Mouse (Mus musculus) adrenal gland, adult (tissue): Measurements from ENCODE around the gene Borcs5.

Experiments
- DNase-seq, 2 experiments: peaks; one replicate each; pipeline ENCODE4 v3.0.0; 2022 to 2023; ENCODE audit warnings: low spot score in 1 of 2; ENCODE audit not compliant: inconsistent age in 2 of 2

Gene Borcs5

GRCm38 (mm10) chr6:134639210-134639609 lies at the start of gene Borcs5:
TSS of gene Borcs5 (plus strand) at chr6:134639510.
- no peak for DNase-seq

DNA sequence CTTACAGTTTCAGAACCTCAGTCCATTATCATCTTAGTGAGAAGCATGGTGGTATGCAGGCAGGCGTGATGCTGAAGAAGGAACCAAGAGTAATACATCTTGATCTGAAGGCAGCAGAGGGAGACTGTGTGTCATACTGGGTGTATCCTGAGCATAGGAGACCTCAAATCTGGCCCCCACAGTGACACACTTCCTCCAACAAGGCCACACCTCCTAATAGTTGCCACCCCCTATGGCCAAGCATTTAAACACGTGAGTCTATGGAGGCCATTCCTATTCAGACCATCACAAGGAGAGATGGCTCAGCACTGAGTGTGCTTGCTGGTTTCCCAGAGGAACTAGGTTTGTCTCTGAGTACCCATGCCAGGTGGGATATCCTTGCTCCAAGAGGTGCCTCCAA lies 47.7 kb upstream of the Borcs5 start:
- DNase-seq, result no peak

- DNase-seq, result peak; percentile 49 to 72
These were observed 44.5 kb upstream of the Borcs5 start for GRCm38 (mm10) chr6:134594569-134595442.

DNA sequence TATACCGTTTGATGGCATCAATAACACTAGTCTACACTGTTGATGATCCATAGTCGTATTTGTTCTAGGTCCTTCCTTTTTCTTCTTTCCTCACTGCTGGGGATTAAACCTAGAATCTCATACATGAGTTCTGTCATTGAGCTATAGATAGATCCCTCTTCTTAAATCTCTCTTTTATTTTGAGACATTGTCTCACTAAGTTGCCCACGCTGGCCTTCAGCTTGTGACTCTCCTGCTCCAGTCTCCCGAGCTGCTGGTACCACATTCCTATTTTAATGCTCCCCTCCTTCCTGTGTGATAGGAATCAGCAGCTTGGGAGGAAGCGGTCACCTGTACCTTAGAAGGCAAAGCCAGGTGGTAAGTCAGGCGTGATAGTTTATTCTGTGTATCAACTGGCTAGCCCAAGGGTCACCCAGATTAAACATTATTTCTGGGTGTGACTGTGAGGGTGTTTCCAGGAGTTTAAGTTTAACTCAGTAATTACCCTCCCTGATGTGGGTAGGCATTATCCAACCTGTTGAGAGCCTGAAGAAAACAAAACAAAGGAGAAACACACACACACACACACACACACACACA lies 41.6 kb upstream of the Borcs5 start:
- no peak for DNase-seq

- DNase-seq, result no peak
These were observed 40.1 kb upstream of the Borcs5 start for GRCm38 (mm10) chr6:134599239-134599638.

DNA sequence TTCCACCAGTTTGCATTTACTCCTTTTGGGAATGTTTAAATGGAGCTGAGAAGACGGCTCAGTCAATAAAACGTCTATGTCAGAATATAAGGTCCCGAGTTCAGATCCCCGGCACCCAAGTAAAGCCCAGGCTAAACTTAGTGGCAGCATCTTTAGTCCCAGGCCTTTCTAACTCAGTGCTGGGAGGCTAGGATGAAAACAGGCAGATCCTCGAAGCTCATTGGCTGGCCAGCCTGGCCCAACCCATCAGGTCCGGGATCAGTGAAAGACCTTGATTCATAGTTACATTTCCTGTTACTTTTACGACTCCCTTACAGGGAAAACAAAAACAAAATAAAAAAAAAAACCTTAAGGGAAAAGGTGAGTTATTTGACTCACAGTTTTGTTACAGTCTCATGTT lies 38.2 kb upstream of the Borcs5 start:
- no peak for DNase-seq

- peak in 1 of 2 experiments; percentile 52 for DNase-seq
These were observed 37.5 kb upstream of the Borcs5 start for GRCm38 (mm10) chr6:134601766-134602165.

- DNase-seq, result no peak
These were observed 36.8 kb upstream of the Borcs5 start for GRCm38 (mm10) chr6:134602371-134603003.

DNA sequence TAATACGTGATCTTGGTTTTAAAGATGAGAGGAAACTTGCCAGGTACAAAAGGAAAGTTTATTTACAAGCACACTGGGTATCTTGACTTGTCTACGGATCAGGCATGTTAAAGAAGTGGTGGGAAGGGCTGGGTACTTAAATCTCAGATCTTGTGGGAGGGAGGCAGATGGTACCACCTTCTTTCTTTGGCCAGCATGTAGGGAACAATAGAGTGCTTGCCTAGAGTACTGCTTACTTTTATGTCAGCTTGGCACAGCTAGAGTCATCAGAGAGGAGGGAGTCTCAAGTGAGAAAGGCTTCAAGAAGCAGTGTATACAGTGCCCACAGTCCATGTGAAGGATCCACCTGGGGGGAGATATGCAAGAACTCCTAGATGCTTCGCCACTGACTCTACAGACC lies 34.1 kb upstream of the Borcs5 start:
- no peak for DNase-seq

DNA sequence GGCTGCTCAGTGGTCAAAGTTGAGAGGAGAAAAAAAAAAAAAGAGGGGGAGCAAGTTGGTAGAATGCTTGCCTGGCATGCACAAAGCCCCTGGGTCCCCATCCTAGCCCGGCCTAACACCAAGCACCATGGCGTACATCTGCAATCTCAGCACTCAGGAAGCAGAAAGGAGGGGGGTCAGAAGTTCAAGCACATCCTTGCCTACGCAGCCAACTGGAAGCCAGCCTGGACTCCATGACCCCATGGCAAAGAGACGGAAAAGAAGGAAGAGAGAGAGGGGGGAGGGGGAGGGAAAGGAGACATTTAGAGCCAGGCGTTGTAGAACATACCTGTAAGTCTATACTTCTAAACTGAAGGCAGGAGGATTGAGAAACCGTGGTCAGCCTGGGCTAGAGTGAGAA lies 32.8 kb upstream of the Borcs5 start:
- peak in 1 of 2 experiments; percentile 46 for DNase-seq

DNA sequence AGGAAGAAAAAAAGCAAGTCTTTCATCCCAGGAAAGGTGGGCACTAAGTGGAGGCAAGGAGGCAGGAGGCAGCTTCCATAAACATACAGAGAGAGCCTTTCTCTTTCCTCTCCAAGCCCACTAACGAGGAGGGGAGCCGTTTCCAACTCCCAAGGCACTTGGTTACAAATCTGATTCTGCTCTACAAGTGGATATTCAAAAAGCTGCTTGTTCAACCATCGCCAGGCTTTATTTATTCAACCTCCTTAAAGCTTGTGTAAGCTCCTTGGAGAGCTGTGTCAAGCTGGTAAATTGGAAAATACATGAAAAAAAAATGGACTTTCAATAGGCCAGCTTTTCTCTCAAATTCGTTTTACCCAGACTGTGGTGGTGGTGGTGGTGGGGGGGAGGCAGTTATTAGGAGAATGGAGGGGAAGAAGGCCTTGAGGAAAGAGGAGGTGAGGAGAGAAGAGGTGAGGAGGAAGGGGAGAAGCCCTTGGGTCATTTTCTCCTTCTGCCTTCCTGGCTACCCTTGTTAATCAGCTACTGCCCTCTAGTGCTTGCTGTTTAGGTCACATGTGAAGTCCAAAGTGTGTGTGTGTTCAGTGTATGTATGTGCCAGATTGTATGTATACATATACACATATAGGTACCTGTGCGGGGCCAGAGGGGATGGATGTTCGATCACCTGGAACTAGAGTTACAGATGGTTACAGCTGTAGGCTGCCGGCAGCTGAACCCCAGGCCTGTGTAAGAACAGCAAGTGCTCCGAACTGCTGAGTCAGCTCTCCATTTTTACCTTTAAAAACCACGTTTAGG lies 32.2 kb upstream of the Borcs5 start:
- DNase-seq, result peak; percentile 24 to 77

GRCm38 (mm10) chr6:134610380-134610779 lies 28.9 kb upstream of the Borcs5 start:
- DNase-seq, result no peak

- DNase-seq, result no peak
These were observed 27.4 kb upstream of the Borcs5 start for GRCm38 (mm10) chr6:134611896-134612295.

- no peak for DNase-seq
These were observed 25.0 kb upstream of the Borcs5 start for GRCm38 (mm10) chr6:134614322-134614721.

- DNase-seq, result peak; percentile 87 to 95
These were observed 24.3 kb upstream of the Borcs5 start for GRCm38 (mm10) chr6:134614723-134615648.

GRCm38 (mm10) chr6:134617589-134617988 lies 21.7 kb upstream of the Borcs5 start:
- no peak for DNase-seq

DNA sequence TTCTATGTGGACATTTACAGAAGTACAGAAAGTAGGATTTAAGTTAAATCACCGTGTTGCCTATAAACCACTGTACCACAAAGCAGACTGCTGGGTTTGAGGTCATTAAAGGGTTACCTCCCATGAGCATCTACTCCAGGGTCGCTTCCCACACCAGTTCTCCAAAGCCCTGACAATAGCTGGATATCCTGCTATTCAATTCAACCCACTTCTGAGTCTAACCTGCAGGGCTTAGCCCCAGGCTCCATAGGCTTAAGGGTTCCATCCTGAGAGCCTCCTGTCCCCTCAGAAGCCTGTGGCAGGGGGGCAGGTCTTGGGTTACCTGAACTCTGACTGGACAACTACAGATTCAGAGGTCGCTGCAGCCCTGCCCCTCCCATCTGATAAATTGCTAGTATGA lies 19.2 kb upstream of the Borcs5 start:
- no peak for DNase-seq

GRCm38 (mm10) chr6:134620846-134621551 lies 18.3 kb upstream of the Borcs5 start:
- peak; percentile 20 to 57 for DNase-seq

GRCm38 (mm10) chr6:134621552-134621949 lies 17.8 kb upstream of the Borcs5 start:
- no peak for DNase-seq
